Mouse (Mus musculus) midbrain, postnatal 0 days (tissue): ENCODE measurements around the gene 2310011J03Rik. TPM values are rescaled to one million over a fixed set of nuclear protein-coding genes. Genes with fewer than 3 reads are reported as not detected.

Experiments
- ATAC-seq: fragments of 200-750 bp; cut with Nextera tagmentation; 2 replicates; pipeline ENCODE4 v1.8.0; 2017; ENCODE audit warnings: moderate number of reproducible peaks, mild to moderate bottlenecking, moderate TSS enrichment, moderate library complexity; ENCODE audit not compliant: low FRiP score
- DNase-seq: peaks from one replicate; pipeline ENCODE4 v3.0.0-alpha.2; 2015; ENCODE audit warnings: low spot score
- H3K27ac ChIP-seq: fragments of 300-500 bp; sonication (generic); 2 replicates; pipeline ENCODE4 v1.5.1; 2014; ENCODE audit warnings: low read depth, mild to moderate bottlenecking, low read length, mixed read lengths
- H3K27me3 ChIP-seq: fragments of 300-500 bp; sonication (generic); 2 replicates; pipeline ENCODE4 v1.6.1; 2014; ENCODE audit warnings: low read length, control low read depth, mixed read lengths; ENCODE audit not compliant: insufficient read depth
- H3K36me3 ChIP-seq: fragments of 300-500 bp; sonication (generic); 2 replicates; pipeline ENCODE4 v1.6.1; 2014; ENCODE audit warnings: low read length, control low read depth, mixed read lengths; ENCODE audit not compliant: insufficient read depth
- H3K4me1 ChIP-seq: fragments of 300-500 bp; sonication (generic); 2 replicates; pipeline ENCODE4 v1.6.1; 2014; ENCODE audit warnings: mild to moderate bottlenecking, control low read depth, antibody characterized with exemption, low read length, mixed read lengths; ENCODE audit not compliant: insufficient read depth
- H3K4me2 ChIP-seq: fragments of 300-500 bp; sonication (generic); 2 replicates; pipeline ENCODE4 v1.6.1; 2014; ENCODE audit warnings: low read depth, mild to moderate bottlenecking, low read length, mixed read lengths; ENCODE audit not compliant: poor library complexity, severe bottlenecking
- H3K4me3 ChIP-seq: fragments of 300-500 bp; sonication (generic); 2 replicates; pipeline ENCODE4 v1.5.1; 2014; ENCODE audit warnings: low read depth, mild to moderate bottlenecking, low read length, moderate library complexity
- H3K9ac ChIP-seq: fragments of 300-500 bp; sonication (generic); replicated peaks from 2 replicates; pipeline ENCODE4 v1.6.1; 2014; ENCODE audit warnings: mild to moderate bottlenecking, low read length, moderate library complexity, mixed read lengths; ENCODE audit not compliant: poor library complexity, severe bottlenecking
- H3K9me3 ChIP-seq: fragments of 300-500 bp; sonication (generic); 2 replicates; pipeline ENCODE4 v1.6.1; 2016; ENCODE audit warnings: low read length, control low read depth
- CTCF ChIP-seq: IDR thresholded peaks from 2 replicates; pipeline ENCODE4 v1.5.1; 2016; ENCODE audit warnings: antibody characterized with exemption, mild to moderate bottlenecking
- WGBS: fragments of 180-500 bp; shearing (Covaris S2); extraction: QIAGEN DNeasy Blood & Tissue Kit; methylation state at CpG from one replicate; pipeline ENCODE4 v1.1.7; 2014; 5-methylcytosine and 5-hydroxymethylcytosine counted together
- polyA plus RNA-seq: library from polyadenylated mRNA; unstranded; fragments of >200 nt; fragmentation: Nextera tagmentation; extraction: Ambion mirVana; gene quantifications from 2 replicates; pipeline ENCODE4 v1.2.1, GENCODE M21; 2015
- total RNA-seq: library from RNA; depleted of rRNA; stranded (reverse); fragments of >200 nt; gene quantifications from 2 replicates; pipeline ENCODE4 v1.2.3, GENCODE M21; 2014

Gene 2310011J03Rik
- total and polyA plus RNA-seq, 2 experiments from 2014 or later = 23.1 to 26.5 TPM

DNA sequence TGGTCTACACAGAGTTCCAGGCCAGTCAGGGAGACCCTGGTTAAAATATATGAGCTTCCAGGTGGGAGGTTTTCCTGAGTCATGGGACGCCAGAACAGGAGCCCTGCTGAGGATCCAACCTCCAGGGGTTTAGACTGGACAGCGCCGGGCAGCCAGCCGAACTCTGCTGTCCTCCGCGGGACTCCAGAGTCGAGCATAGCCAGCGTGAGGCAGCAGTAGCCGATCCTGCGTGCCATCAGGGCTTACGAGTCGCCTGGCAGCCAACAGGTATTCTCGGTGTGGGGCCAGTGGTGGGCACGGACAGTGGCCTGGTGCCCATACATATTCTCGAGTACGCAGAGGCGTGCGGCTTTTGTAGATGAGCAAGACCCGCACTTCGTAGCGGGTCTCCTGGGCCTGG lies 20.7 kb upstream of the 2310011J03Rik start:
- no peak for ATAC-seq
- Histone ChIP-seq H3K9me3 (no peaks in the 10 kb centered on the region), H3K27me3 (peaks cover 55% of the 10 kb centered on the region), H3K27ac (no peak overlapping the region), H3K4me1 (0 out of 2 replicates have a peak, but pooled peaks cover 2% of the 10 kb centered on the region), H3K4me3 (no peak overlapping the region), H3K4me2 (no peak overlapping the region), H3K9ac (no peak overlapping the region), H3K36me3 (no peaks in the 10 kb centered on the region)
- 11% methylated on average over 21 of the region's 21 CpGs for WGBS
- DNase-seq = no peak
- no peak for TF ChIP-seq CTCF

- Histone ChIP-seq H3K4me1 (0 out of 2 replicates have a peak, but pooled peaks cover 2% of the 10 kb centered on the region), H3K9ac (no peak overlapping the region), H3K27ac (no peak overlapping the region), H3K9me3 (no peaks in the 10 kb centered on the region), H3K4me3 (no peak overlapping the region), H3K27me3 (peaks cover 46% of the 10 kb centered on the region), H3K36me3 (no peaks in the 10 kb centered on the region), H3K4me2 (no peak overlapping the region)
- ATAC-seq (peak; percentile 36; the same call in 1 of the 2 replicates), DNase-seq (peak; percentile 88)
- TF ChIP-seq CTCF = peak; percentile 95
- 22% methylated on average over 19 of the region's 19 CpGs for WGBS
These were observed 19.8 kb upstream of the 2310011J03Rik start for GRCm38 (mm10) chr10:80339941-80340750.

- peaks cover 10% of the 10 kb centered on the region for H3K27me3 ChIP-seq
- no peaks in the 10 kb centered on the region for H3K9me3 ChIP-seq
- H3K9ac ChIP-seq = no peak overlapping the region
- no peak for TF ChIP-seq CTCF
- H3K36me3 ChIP-seq = no peaks in the 10 kb centered on the region
- H3K4me3 ChIP-seq = no peak overlapping the region
- no peak overlapping the region for H3K4me2 ChIP-seq
- no peak overlapping the region for H3K27ac ChIP-seq
- no peak for DNase-seq
- ATAC-seq = no peak
- WGBS = 89% methylated on average over 12 of the region's 12 CpGs
- H3K4me1 ChIP-seq = no peaks in the 10 kb centered on the region
These were observed 15.9 kb upstream of the 2310011J03Rik start for GRCm38 (mm10) chr10:80336263-80336662.

- H3K9me3 ChIP-seq = no peaks in the 10 kb centered on the region
- ATAC-seq = no peak
- H3K4me2 ChIP-seq = no peak overlapping the region
- H3K4me1 ChIP-seq = peaks cover 5% of the 10 kb centered on the region; the same call in 1 of the 2 replicates
- no peak overlapping the region for H3K9ac ChIP-seq
- no peak overlapping the region for H3K4me3 ChIP-seq
- no peaks in the 10 kb centered on the region for H3K27me3 ChIP-seq
- DNase-seq = peak; percentile 58
- 80% methylated on average over 5 of the region's 5 CpGs for WGBS
- H3K27ac ChIP-seq = no peak overlapping the region
- TF ChIP-seq CTCF = no peak
- no peaks in the 10 kb centered on the region for H3K36me3 ChIP-seq
These were observed 12.2 kb upstream of the 2310011J03Rik start for GRCm38 (mm10) chr10:80332525-80332989.

DNA sequence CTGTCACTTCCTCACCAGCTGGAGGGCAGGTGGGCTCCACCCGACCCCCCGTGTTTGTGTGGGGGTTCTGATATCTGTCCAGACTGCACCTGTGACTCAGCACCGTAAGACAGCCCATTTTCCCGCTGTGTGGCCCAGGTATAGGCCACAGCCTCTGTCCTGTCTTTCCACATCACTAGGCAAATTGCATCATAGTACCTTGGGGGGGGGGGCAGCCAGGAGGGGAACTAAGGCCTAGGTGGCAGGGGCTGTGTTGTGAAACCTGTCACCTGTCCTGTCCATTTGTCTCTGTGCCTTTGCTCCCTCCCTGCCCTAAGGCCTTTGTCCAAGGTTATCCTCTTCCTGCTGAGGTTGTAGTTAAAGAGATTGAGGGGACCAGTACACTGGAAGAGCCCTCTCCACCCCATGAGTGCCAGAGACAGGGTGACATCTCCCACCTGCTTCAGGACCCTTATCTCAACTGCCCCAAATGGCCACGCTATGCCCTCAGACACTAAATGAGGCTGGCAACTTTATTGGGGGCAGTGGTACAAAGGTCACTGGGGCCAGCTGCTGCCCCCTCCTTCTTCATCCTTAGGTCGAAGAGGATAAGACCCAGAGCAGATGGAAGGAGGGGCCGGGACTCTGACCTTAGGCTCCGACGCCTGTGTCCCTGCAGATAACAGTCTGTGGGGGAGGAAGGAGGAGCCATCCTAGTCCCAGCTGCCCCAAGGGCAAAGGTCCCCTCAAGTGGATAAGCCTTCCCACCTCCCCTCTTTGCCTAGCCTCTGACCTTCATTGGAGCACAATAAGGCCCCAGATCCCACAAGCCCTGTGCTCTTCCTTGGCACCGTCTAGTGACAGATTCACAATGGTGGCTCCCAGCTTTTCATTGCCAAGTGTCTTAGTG lies 11.5 kb upstream of the 2310011J03Rik start:
- H3K27me3 ChIP-seq = no peaks in the 10 kb centered on the region
- H3K4me2 ChIP-seq = no peak overlapping the region
- ATAC-seq = no peak
- H3K4me1 ChIP-seq = peaks cover 5% of the 10 kb centered on the region; the same call in 1 of the 2 replicates
- H3K27ac ChIP-seq = no peak overlapping the region
- 69% methylated on average over 10 of the region's 10 CpGs for WGBS
- H3K9ac ChIP-seq = no peak overlapping the region
- DNase-seq = peak; percentile 52
- H3K9me3 ChIP-seq = no peaks in the 10 kb centered on the region
- no peak for TF ChIP-seq CTCF
- no peaks in the 10 kb centered on the region for H3K36me3 ChIP-seq
- H3K4me3 ChIP-seq = no peak overlapping the region
